In genomic region chr14:122104881-122105280, GRCm38 (mm10) we compare ENCODE assay signal across 8 mouse cellular contexts. TPM values are rescaled to one million over a fixed set of nuclear protein-coding genes. Genes with fewer than 3 reads are reported as not detected.
DNase-seq lines count a peak whose midpoint lies in the region; ATAC-seq and TF ChIP-seq lines count a peak whose summit lies in the region.

No protein-coding gene starts in this region.

- H3K4me3 ChIP-seq in cortical plate, adult 2 months (ENCODE audit: insufficient read depth, low read length): peak overlapping the region; percentile 61
- H3K4me3 ChIP-seq in megakaryocyte, embryonic 14.5 days (replicated peaks): peak overlapping the region; percentile 93

- TF ChIP-seq POLR2A in cortical plate, adult 2 months (IDR thresholded peaks at IDR 0.05; ENCODE audit: extremely low read depth, insufficient read depth, low read length): peak; percentile 93

- peak; percentile 90 to 95 for DNase-seq in gastrocnemius, adult 8-10 months (ENCODE audit: low spot score in 2 of 2)
- DNase-seq in hindlimb bud, embryonic 11.5 days (ENCODE audit: extremely low spot score, low read depth, low spot score): peak; percentile 77
- DNase-seq in left cerebral cortex, adult 8-10 months (ENCODE audit: low spot score in 2 of 2): peak; percentile 71 to 95
- peak; percentile 96 to 97 for DNase-seq in right cerebral cortex, postnatal 10 days (ENCODE audit: low spot score in 2 of 2)
- peak; percentile 93 for DNase-seq in urinary bladder, postnatal 25 days (ENCODE audit: low spot score)

- H3K4me1 ChIP-seq in cortical plate, adult 2 months (ENCODE audit: control insufficient read depth, insufficient read depth, low read length): peaks cover 4% of the 10 kb centered on the region
- peaks cover 50% of the 10 kb centered on the region for H3K4me1 ChIP-seq in megakaryocyte, embryonic 14.5 days

- H3K27me3 ChIP-seq in megakaryocyte, embryonic 14.5 days (replicated peaks): no peaks in the 10 kb centered on the region

- peak; percentile 82 for ATAC-seq in activated CD4-positive, CD25-positive, alpha-beta regulatory T cell, adult 4 months

- H3K36me3 ChIP-seq in megakaryocyte, embryonic 14.5 days (replicated peaks; ENCODE audit: low read length): peaks cover 10% of the 10 kb centered on the region

- H3K27ac ChIP-seq in cortical plate, adult 2 months (ENCODE audit: insufficient read depth, low read length): peak overlapping the region; percentile 84; the same call in 1 of the 2 replicates

- TF ChIP-seq CTCF in cortical plate, adult 2 months (IDR thresholded peaks at IDR 0.05; ENCODE audit: extremely low read depth, insufficient read depth, low read length): no peak

- 0 out of 2 replicates have a peak, but pooled peaks cover 3% of the 10 kb centered on the region for H3K9me3 ChIP-seq in megakaryocyte, embryonic 14.5 days

RNA-seq across cellular contexts. Expression of gene Tm9sf2, which starts 2.0 kb away (rescaled TPM):
- 10 to 100 TPM; 62.7 to 83.6 TPM for polyA plus RNA-seq in activated CD4-positive, CD25-positive, alpha-beta regulatory T cell, adult 4 months (2017; shearing (Covaris generic))
- polyA plus RNA-seq in cortical plate, adult 2 months (2012; rRNA removed): 77.6 and 80.1 TPM in 2 replicates
- total RNA-seq in gastrocnemius, adult 8-10 months (2022): 10 to 100 TPM; 65.0 to 68.9 (median 65.6) TPM
- total RNA-seq in left cerebral cortex, adult 8-10 months (2022): 100 to 1,000 TPM; 104 to 118 (median 107) TPM
- 54.0 and 163 TPM in 2 replicates for polyA plus RNA-seq in megakaryocyte, embryonic 14.5 days (2012; ENCODE audit: insufficient read depth, low replicate concordance)

Comparison
In these comparisons a context has a peak if more than half of its experiments do, and no peak if none do; other contexts are left out.
1. Peak in every context shown above with its lines: DNase-seq, ATAC-seq, H3K4me3 ChIP-seq and H3K27ac ChIP-seq.